Mouse (Mus musculus): Measurements from ENCODE around the gene Ppp1r13b. TPM values are rescaled to one million over a fixed set of nuclear protein-coding genes. Genes with fewer than 3 reads are reported as not detected.

Gene Ppp1r13b
- polyA plus RNA-seq, 1 experiment from 2014 or later: 37.9 TPM

GRCm38 (mm10) chr12:111914031-111914430 is 6.1 kb upstream of the Ppp1r13b start:
- H3K4me3 ChIP-seq: no peak overlapping the region
- no peaks in the 10 kb centered on the region for H3K36me3 ChIP-seq
- H3K4me2 ChIP-seq: no peak overlapping the region
- no peak overlapping the region for H3K27ac ChIP-seq (replicated peaks)
- no peak overlapping the region for H3K9ac ChIP-seq
- no peak for ATAC-seq (ENCODE audit: low FRiP score, low read depth)
- no peaks in the 10 kb centered on the region for H3K9me3 ChIP-seq
- 41% methylated on average over 3 of the region's 3 CpGs for WGBS
- H3K4me1 ChIP-seq (replicated peaks): peaks cover 6% of the 10 kb centered on the region
- H3K27me3 ChIP-seq: no peaks in the 10 kb centered on the region

GRCm38 (mm10) chr12:111912802-111913201 is 4.9 kb upstream of the Ppp1r13b start:
- Histone ChIP-seq H3K9ac (no peak overlapping the region), H3K27me3 (no peaks in the 10 kb centered on the region; the same call in 1 of the 2 replicates), H3K4me3 (no peak overlapping the region), H3K36me3 (no peaks in the 10 kb centered on the region), H3K27ac (replicated peaks) (no peak overlapping the region), H3K4me2 (no peak overlapping the region), H3K4me1 (replicated peaks) (peaks cover 15% of the 10 kb centered on the region), H3K9me3 (no peaks in the 10 kb centered on the region)
- ATAC-seq (ENCODE audit: low FRiP score, low read depth): no peak
- WGBS: 95% methylated on average over 7 of the region's 7 CpGs

- no peaks in the 10 kb centered on the region; the same call in 1 of the 2 replicates for H3K27me3 ChIP-seq
- no peak for ATAC-seq (ENCODE audit: low FRiP score, low read depth)
- no peak overlapping the region for H3K27ac ChIP-seq (replicated peaks)
- peaks cover 14% of the 10 kb centered on the region for H3K4me1 ChIP-seq (replicated peaks)
- H3K9me3 ChIP-seq: no peaks in the 10 kb centered on the region
- WGBS: 90% methylated on average over 2 of the region's 2 CpGs
- H3K36me3 ChIP-seq: no peaks in the 10 kb centered on the region
- H3K4me3 ChIP-seq: no peak overlapping the region
- H3K9ac ChIP-seq: no peak overlapping the region
- no peak overlapping the region for H3K4me2 ChIP-seq
These were observed 3.9 kb upstream of the Ppp1r13b start for GRCm38 (mm10) chr12:111911796-111912195.

GRCm38 (mm10) chr12:111911171-111911760 is 3.4 kb upstream of the Ppp1r13b start:
- Histone ChIP-seq H3K27ac (replicated peaks) (no peak overlapping the region), H3K9me3 (no peaks in the 10 kb centered on the region), H3K9ac (no peak overlapping the region), H3K27me3 (no peaks in the 10 kb centered on the region; the same call in 1 of the 2 replicates), H3K4me3 (no peak overlapping the region), H3K4me1 (replicated peaks) (peaks cover 14% of the 10 kb centered on the region), H3K4me2 (no peak overlapping the region), H3K36me3 (no peaks in the 10 kb centered on the region)
- WGBS: 88% methylated on average over 15 of the region's 15 CpGs
- no peak for ATAC-seq (ENCODE audit: low FRiP score, low read depth)

GRCm38 (mm10) chr12:111908997-111909550 is 1.2 kb upstream of the Ppp1r13b start:
- Histone ChIP-seq H3K27ac (replicated peaks) (0 out of 2 replicates have a peak overlapping the region, but pooled peaks have one; percentile 81), H3K4me3 (peak overlapping the region; percentile 92), H3K9me3 (no peaks in the 10 kb centered on the region), H3K36me3 (no peaks in the 10 kb centered on the region), H3K9ac (peak overlapping the region; percentile 78), H3K27me3 (no peaks in the 10 kb centered on the region; the same call in 1 of the 2 replicates), H3K4me1 (replicated peaks) (peaks cover 15% of the 10 kb centered on the region), H3K4me2 (peak overlapping the region; percentile 91)
- WGBS: 70% methylated on average over 11 of the region's 11 CpGs
- no peak for ATAC-seq (ENCODE audit: low FRiP score, low read depth)

- WGBS: under 1% methylated on average over 55 of the region's 63 CpGs
- ATAC-seq (ENCODE audit: low FRiP score, low read depth): peak; percentile 76
- H3K9ac ChIP-seq: peak overlapping the region; percentile 95
- H3K4me3 ChIP-seq: peak overlapping the region; percentile 92
- no peaks in the 10 kb centered on the region; the same call in 1 of the 2 replicates for H3K27me3 ChIP-seq
- peaks cover 17% of the 10 kb centered on the region for H3K4me1 ChIP-seq (replicated peaks)
- peak overlapping the region; percentile 91 for H3K4me2 ChIP-seq
- H3K36me3 ChIP-seq: no peaks in the 10 kb centered on the region
- H3K27ac ChIP-seq (replicated peaks): peak overlapping the region; percentile 98
- no peaks in the 10 kb centered on the region for H3K9me3 ChIP-seq
These were observed 454 bp downstream of the Ppp1r13b start for GRCm38 (mm10) chr12:111907421-111907891.

- peaks cover 21% of the 10 kb centered on the region for H3K4me1 ChIP-seq (replicated peaks)
- 57% methylated on average over 5 of the region's 5 CpGs for WGBS
- H3K4me3 ChIP-seq: peak overlapping the region; percentile 92
- no peak for ATAC-seq (ENCODE audit: low FRiP score, low read depth)
- peak overlapping the region; percentile 91 for H3K4me2 ChIP-seq
- no peaks in the 10 kb centered on the region for H3K36me3 ChIP-seq
- H3K9me3 ChIP-seq: no peaks in the 10 kb centered on the region
- no peaks in the 10 kb centered on the region; the same call in 1 of the 2 replicates for H3K27me3 ChIP-seq
- peak overlapping the region; percentile 95 for H3K9ac ChIP-seq
- H3K27ac ChIP-seq (replicated peaks): peak overlapping the region; percentile 98
These were observed 1.5 kb downstream of the Ppp1r13b start for GRCm38 (mm10) chr12:111906309-111906875.

GRCm38 (mm10) chr12:111902488-111902887 is 5.4 kb downstream of the Ppp1r13b start:
- Histone ChIP-seq H3K4me1 (replicated peaks) (peaks cover 18% of the 10 kb centered on the region), H3K4me2 (no peak overlapping the region), H3K9ac (no peak overlapping the region), H3K27ac (replicated peaks) (no peak overlapping the region), H3K27me3 (no peaks in the 10 kb centered on the region), H3K36me3 (no peaks in the 10 kb centered on the region), H3K9me3 (no peaks in the 10 kb centered on the region), H3K4me3 (no peak overlapping the region)
- WGBS: 82% methylated on average over 7 of the region's 7 CpGs
- ATAC-seq (ENCODE audit: low FRiP score, low read depth): no peak

GRCm38 (mm10) chr12:111901105-111901875 is 6.6 kb downstream of the Ppp1r13b start:
- Histone ChIP-seq H3K4me3 (no peak overlapping the region), H3K4me2 (no peak overlapping the region), H3K9me3 (no peaks in the 10 kb centered on the region), H3K27me3 (no peaks in the 10 kb centered on the region), H3K4me1 (replicated peaks) (peaks cover 21% of the 10 kb centered on the region), H3K9ac (no peak overlapping the region), H3K27ac (replicated peaks) (no peak overlapping the region; the same call in 1 of the 2 replicates), H3K36me3 (no peaks in the 10 kb centered on the region)
- 47% methylated on average over 12 of the region's 12 CpGs for WGBS
- ATAC-seq (ENCODE audit: low FRiP score, low read depth): no peak

GRCm38 (mm10) chr12:111899646-111900045 is 8.3 kb downstream of the Ppp1r13b start:
- H3K4me3 ChIP-seq: no peak overlapping the region
- no peaks in the 10 kb centered on the region for H3K27me3 ChIP-seq
- H3K4me1 ChIP-seq (replicated peaks): peaks cover 19% of the 10 kb centered on the region
- H3K27ac ChIP-seq (replicated peaks): no peak overlapping the region
- no peak overlapping the region for H3K4me2 ChIP-seq
- no peak overlapping the region for H3K9ac ChIP-seq
- H3K36me3 ChIP-seq: no peaks in the 10 kb centered on the region
- 79% methylated on average over 5 of the region's 5 CpGs for WGBS
- no peak for ATAC-seq (ENCODE audit: low FRiP score, low read depth)
- no peaks in the 10 kb centered on the region for H3K9me3 ChIP-seq

- Histone ChIP-seq H3K4me3 (no peak overlapping the region), H3K36me3 (no peaks in the 10 kb centered on the region), H3K27ac (replicated peaks) (no peak overlapping the region), H3K27me3 (no peaks in the 10 kb centered on the region), H3K4me2 (no peak overlapping the region), H3K9ac (no peak overlapping the region), H3K9me3 (no peaks in the 10 kb centered on the region), H3K4me1 (replicated peaks) (peaks cover 24% of the 10 kb centered on the region)
- no peak for ATAC-seq (ENCODE audit: low FRiP score, low read depth)
- WGBS: 83% methylated on average over 9 of the region's 9 CpGs
These were observed 9.2 kb downstream of the Ppp1r13b start for GRCm38 (mm10) chr12:111898686-111899085.
